Mouse (Mus musculus) adrenal gland, postnatal 25 days (tissue): Measurements from ENCODE around the gene Fam83g. TPM values are rescaled to one million over a fixed set of nuclear protein-coding genes. Genes with fewer than 3 reads are reported as not detected.

Experiments used
- DNase-seq: peaks from one replicate; pipeline ENCODE4 v3.0.0; 2021; ENCODE audit warnings: mixed read lengths
- total RNA-seq: library from RNA; stranded (reverse); gene quantifications from 2 replicates; pipeline ENCODE4 v1.2.3, GENCODE M21; 2021

The Fam83g gene
- total RNA-seq, 1 experiment from 2014 or later: 2.7 TPM

- DNase-seq: no peak
These were observed 31.2 kb downstream of the Fam83g start for GRCm38 (mm10) chr11:61715130-61715529.

GRCm38 (mm10) chr11:61717990-61718389, 34.1 kb downstream of the Fam83g start:
- no peak for DNase-seq

GRCm38 (mm10) chr11:61719387-61719786, 35.5 kb downstream of the Fam83g start:
- DNase-seq: no peak

GRCm38 (mm10) chr11:61719826-61720225, 35.9 kb downstream of the Fam83g start:
- no peak for DNase-seq

- DNase-seq: no peak
These were observed 36.7 kb downstream of the Fam83g start, which contains the start of gene Slc5a10 for GRCm38 (mm10) chr11:61720636-61721035. Gene Slc5a10 (minus strand): TSS chr11:61720826.

GRCm38 (mm10) chr11:61722077-61722476, 38.2 kb downstream of the Fam83g start:
- no peak for DNase-seq

- no peak for DNase-seq
These were observed 44.1 kb downstream of the Fam83g start for GRCm38 (mm10) chr11:61728037-61728436.

- no peak for DNase-seq
These were observed 48.8 kb downstream of the Fam83g start for GRCm38 (mm10) chr11:61732672-61733071.

- no peak for DNase-seq
These were observed 53.4 kb downstream of the Fam83g start for GRCm38 (mm10) chr11:61737290-61737689.

GRCm38 (mm10) chr11:61740500-61740899, 56.6 kb downstream of the Fam83g start:
- DNase-seq: no peak

GRCm38 (mm10) chr11:61743768-61744167, 59.9 kb downstream of the Fam83g start:
- no peak for DNase-seq

GRCm38 (mm10) chr11:61744460-61744859, 60.6 kb downstream of the Fam83g start:
- no peak for DNase-seq

GRCm38 (mm10) chr11:61745781-61746180, 61.9 kb downstream of the Fam83g start:
- no peak for DNase-seq

GRCm38 (mm10) chr11:61747161-61747560, 63.3 kb downstream of the Fam83g start:
- no peak for DNase-seq

GRCm38 (mm10) chr11:61751612-61752011, 67.7 kb downstream of the Fam83g start:
- no peak for DNase-seq

- DNase-seq: no peak
These were observed 73.3 kb downstream of the Fam83g start for GRCm38 (mm10) chr11:61757151-61757550.

Other genes with a start within 250 kb of the Fam83g start
- 1.2 and 2.4 TPM in 2 replicates for gene Rnf112, start 230.0 kb upstream of the Fam83g start, total RNA-seq
- gene Mfap4, start 198.7 kb upstream of the Fam83g start, total RNA-seq: 3.5 and 4.2 TPM in 2 replicates
- gene Mapk7, start 189.7 kb upstream of the Fam83g start, total RNA-seq: 21.6 and 23.9 TPM in 2 replicates
- gene B9d1, start 178.9 kb upstream of the Fam83g start, total RNA-seq: 13.8 and 19.9 TPM in 2 replicates
- 26.0 and 30.5 TPM in 2 replicates for gene Epn2, start 104.4 kb upstream of the Fam83g start, total RNA-seq
- 9.4 and 10.9 TPM in 2 replicates for gene Grap, start 30.8 kb upstream of the Fam83g start, total RNA-seq
- gene Slc5a10, start 36.7 kb downstream of the Fam83g start, total RNA-seq: not detected in 2 replicates
- gene Prpsap2, start 78.0 kb downstream of the Fam83g start, total RNA-seq: 30.4 and 43.0 TPM in 2 replicates
- 40.3 and 43.7 TPM in 2 replicates for gene Ulk2, start 171.0 kb downstream of the Fam83g start, total RNA-seq
- gene Akap10, start 246.2 kb downstream of the Fam83g start, total RNA-seq: 28.2 and 33.5 TPM in 2 replicates